Mouse (Mus musculus): Measurements from ENCODE around the gene Gabre. TPM values are rescaled to one million over a fixed set of nuclear protein-coding genes. Genes with fewer than 3 reads are reported as not detected.

The Gabre gene
- 1.3 and 2.2 TPM in 2 replicates for polyA plus RNA-seq (2012; rRNA removed; ENCODE audit: low replicate concordance)

DNA sequence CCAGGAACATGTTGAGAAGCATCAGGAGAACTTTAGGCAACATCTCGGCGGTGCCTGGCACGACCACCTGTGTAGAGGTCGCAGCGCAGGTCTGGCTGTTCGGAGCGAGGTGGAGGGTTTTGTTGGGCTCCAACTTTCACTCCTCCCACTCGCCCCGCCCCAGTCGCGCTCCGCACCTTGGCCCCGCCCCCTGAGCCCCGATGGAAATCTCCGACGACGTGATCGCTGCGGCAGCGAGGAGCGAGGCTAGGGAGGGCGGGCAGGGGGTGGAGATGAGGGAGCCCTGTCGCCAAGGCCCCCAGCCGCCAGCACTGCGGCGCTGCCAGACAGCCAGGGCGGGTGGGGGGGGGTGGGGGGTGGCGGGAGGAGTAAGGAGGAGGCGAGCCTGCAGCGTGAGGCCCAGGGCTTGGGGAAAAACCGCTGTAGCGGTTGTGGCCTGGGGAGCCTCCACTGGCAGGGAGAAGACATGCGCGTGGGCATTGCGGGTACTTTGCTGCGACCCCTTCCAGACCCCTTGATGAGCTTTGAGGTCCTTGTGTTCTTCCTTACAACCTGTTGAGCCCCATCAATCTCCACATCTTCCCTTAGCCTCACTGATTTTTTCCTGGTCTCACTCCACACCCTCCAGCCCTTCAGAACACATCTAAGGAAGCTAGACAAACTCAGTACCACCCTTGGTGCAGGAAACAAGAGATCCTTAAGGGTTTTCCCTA lies at the start of gene Gabre:
Gene Gabre (minus strand): TSS at position 145 of the 713 bp plus-strand sequence.

GRCm38 (mm10) chrX:72221717-72222116 lies 52.9 kb downstream of the Gabre start, which contains the start of gene Magea4:
Gene Magea4, plus strand, starts transcription at chrX:72222017.

Other genes with a start within 250 kb of the Gabre start
- gene Magea4, start 52.8 kb downstream of the Gabre start, polyA plus RNA-seq (2012; rRNA removed; ENCODE audit: low replicate concordance) = not detected in 2 replicates
- not detected in 2 replicates for gene Magea10, start 112.1 kb upstream of the Gabre start, polyA plus RNA-seq (2012; rRNA removed; ENCODE audit: low replicate concordance)